Mouse (Mus musculus): ENCODE results near the gene Uimc1. TPM values are rescaled to one million over a fixed set of nuclear protein-coding genes. Genes with fewer than 3 reads are reported as not detected.
"Not testable (repeated sequence)": the region's sequence is repeated elsewhere in the genome, so short reads cannot be mapped to it uniquely, and the experiment has no call there.

Uimc1 gene
- polyA plus RNA-seq, 1 experiment from 2014 or later = 25.3 TPM

DNA sequence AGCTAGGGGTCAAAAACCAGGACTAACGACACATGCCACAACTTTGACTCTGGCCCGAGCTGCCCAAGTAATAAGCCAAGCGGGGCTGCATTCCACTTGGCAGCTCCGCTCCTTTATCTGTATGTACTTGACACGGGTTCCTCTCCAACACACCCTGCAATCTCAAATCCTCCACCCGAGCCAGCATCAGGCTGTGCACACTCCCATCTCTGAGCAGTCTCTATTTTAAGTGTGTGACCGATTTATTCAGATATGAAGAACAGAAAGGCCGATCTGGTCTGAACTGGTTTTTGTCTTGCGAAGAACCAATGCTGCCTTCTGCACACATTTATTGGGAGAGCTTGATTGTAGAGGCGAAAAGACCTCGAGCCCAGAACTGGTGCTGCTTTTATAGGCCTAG, 1.5 kb upstream of the Uimc1 start:
- H3K4me2 ChIP-seq (replicated peaks) = no peak overlapping the region
- WGBS = 94% methylated on average over 11 of the region's 11 CpGs
- no peak overlapping the region for H3K9ac ChIP-seq
- no peaks in the 10 kb centered on the region for H3K36me3 ChIP-seq
- no peaks in the 10 kb centered on the region for H3K27me3 ChIP-seq
- no peak for ATAC-seq (ENCODE audit: low FRiP score)
- H3K27ac ChIP-seq = no peak overlapping the region
- H3K4me1 ChIP-seq = peaks cover 14% of the 10 kb centered on the region
- H3K9me3 ChIP-seq (replicated peaks) = no peaks in the 10 kb centered on the region
- H3K4me3 ChIP-seq = no peak overlapping the region

DNA sequence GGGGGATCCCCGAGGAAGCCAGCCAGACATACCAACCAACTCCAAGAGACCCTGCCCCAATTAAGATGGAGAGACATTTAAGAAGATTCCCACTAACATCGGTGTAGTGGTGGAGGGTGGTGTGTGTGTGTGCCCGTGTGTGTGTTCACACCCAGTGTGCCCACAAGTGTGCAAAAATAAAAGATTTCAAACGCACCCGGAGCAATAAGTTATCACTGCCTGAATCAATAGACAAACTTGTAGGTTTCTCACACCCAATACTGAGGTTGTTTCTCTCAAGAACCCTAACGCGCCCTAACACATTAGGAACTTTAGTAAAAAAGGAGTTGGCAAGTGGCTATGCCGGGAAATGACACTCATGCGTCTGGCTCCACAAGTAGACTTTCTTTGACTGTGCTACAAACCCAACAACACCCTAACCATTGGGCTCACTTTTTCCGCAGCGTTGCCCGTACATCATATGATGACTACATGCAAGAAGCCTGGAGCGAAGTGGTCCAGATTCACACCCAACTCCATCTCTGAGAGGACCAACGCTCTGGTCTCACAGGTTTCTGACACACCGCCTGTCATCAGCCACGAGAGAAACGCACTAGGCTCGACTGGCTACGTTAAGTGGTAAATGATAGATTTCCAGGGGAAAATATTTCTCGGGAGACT, 904 bp downstream of the Uimc1 start:
- Histone ChIP-seq H3K4me3 (peak overlapping the region; percentile 80), H3K27me3 (no peaks in the 10 kb centered on the region), H3K4me1 (peaks cover 6% of the 10 kb centered on the region), H3K36me3 (no peaks in the 10 kb centered on the region), H3K9me3 (replicated peaks) (no peaks in the 10 kb centered on the region), H3K27ac (peak overlapping the region; percentile 93; the same call in 1 of the 2 replicates), H3K9ac (peak overlapping the region; percentile 91), H3K4me2 (replicated peaks) (peak overlapping the region; percentile 57)
- ATAC-seq (ENCODE audit: low FRiP score) = no peak
- WGBS = 39% methylated on average over 20 of the region's 20 CpGs

DNA sequence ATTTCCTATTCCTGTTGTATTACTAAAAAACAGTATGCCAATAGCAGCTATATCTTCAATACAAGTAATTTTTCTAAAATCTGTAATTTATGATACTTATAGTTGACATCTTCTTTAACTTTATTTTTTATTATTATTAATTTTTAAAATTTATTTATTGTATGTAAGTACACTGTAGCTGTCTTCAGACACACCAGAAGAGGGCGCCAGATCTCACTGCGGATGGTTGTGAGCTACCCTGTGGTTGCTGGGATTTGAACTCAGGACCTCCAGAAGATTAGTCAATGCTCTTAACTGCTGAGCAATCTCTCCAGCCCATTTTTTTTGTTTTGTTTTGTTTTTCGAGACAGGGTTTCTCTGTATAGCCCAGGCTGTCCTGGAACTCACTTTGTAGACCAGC, 2.3 kb downstream of the Uimc1 start:
- H3K36me3 ChIP-seq; ATAC-seq (ENCODE audit: low FRiP score); H3K4me1 ChIP-seq; H3K4me2 ChIP-seq (replicated peaks); H3K9me3 ChIP-seq (replicated peaks); H3K9ac ChIP-seq; H3K27ac ChIP-seq; H3K27me3 ChIP-seq; H3K4me3 ChIP-seq: not testable (repeated sequence)
- WGBS = 89% methylated on average over 3 of the region's 3 CpGs

DNA sequence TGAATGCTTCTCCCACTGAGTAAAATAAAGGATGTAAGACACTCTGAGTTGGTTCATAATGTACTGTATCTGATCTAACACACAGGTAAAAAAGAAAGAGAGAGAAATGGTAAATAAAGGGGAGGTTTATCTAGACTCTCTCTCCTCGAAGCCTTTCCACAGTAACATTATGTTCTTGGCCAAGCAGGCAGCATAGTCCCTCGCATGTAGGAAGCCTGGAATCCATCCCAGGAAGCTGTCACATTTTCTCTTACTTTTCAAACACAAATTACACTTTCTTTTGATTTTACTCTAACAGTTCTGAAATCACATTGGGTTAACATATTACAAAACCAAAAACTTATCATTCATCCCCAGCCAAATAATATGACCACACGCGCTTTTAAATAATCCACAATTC, 7.5 kb downstream of the Uimc1 start:
- ATAC-seq (ENCODE audit: low FRiP score) = no peak
- WGBS = 94% methylated on average over 4 of the region's 4 CpGs

DNA sequence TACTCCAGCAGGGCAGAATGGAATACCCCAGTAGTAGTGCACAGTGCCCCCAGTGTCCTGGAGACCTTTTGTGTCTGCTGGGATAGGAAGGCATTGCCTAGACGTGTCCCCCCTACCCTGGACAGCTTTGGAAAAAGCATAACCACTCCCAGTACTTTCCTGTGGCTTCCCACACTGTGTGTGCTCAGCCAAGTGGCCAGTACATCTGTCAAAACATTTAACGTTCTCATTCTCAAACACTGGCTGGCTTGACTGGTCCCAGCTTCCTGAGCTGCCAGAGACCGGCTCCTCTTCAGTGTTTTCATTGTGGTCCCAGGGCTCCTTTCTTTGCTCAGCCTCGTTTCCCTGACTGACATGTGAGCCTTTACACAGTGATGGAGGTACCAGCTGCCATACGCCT, 24.5 kb downstream of the Uimc1 start:
- no peaks in the 10 kb centered on the region for H3K9me3 ChIP-seq (replicated peaks)
- 45% methylated on average over 5 of the region's 5 CpGs for WGBS
- H3K9ac ChIP-seq = no peak overlapping the region
- ATAC-seq (ENCODE audit: low FRiP score) = no peak
- no peak overlapping the region for H3K4me2 ChIP-seq (replicated peaks)
- H3K27me3 ChIP-seq = no peaks in the 10 kb centered on the region
- no peak overlapping the region for H3K4me3 ChIP-seq
- H3K4me1 ChIP-seq = no peaks in the 10 kb centered on the region
- peaks cover 8% of the 10 kb centered on the region; the same call in 1 of the 2 replicates for H3K36me3 ChIP-seq
- no peak overlapping the region for H3K27ac ChIP-seq

More for the DNA sequence above, 7.5 kb downstream of the Uimc1 start:
- H3K27ac ChIP-seq = no peak overlapping the region
- no peak overlapping the region for H3K9ac ChIP-seq
- no peaks in the 10 kb centered on the region for H3K27me3 ChIP-seq
- no peak overlapping the region for H3K4me2 ChIP-seq (replicated peaks)
- H3K36me3 ChIP-seq = peaks cover 9% of the 10 kb centered on the region
- H3K9me3 ChIP-seq (replicated peaks) = no peaks in the 10 kb centered on the region
- H3K4me1 ChIP-seq = no peaks in the 10 kb centered on the region
- H3K4me3 ChIP-seq = no peak overlapping the region

- no peak overlapping the region for H3K27ac ChIP-seq
- under 1% methylated on average over 3 of the region's 3 CpGs for WGBS
- no peaks in the 10 kb centered on the region for H3K9me3 ChIP-seq (replicated peaks)
- no peak overlapping the region for H3K4me2 ChIP-seq (replicated peaks)
- H3K9ac ChIP-seq = no peak overlapping the region
- no peaks in the 10 kb centered on the region for H3K27me3 ChIP-seq
- ATAC-seq (ENCODE audit: low FRiP score) = no peak
- peaks cover 8% of the 10 kb centered on the region; the same call in 1 of the 2 replicates for H3K36me3 ChIP-seq
- no peaks in the 10 kb centered on the region for H3K4me1 ChIP-seq
- no peak overlapping the region for H3K4me3 ChIP-seq
Measured at GRCm38 (mm10) chr13:55071322-55071721, 28.8 kb downstream of the Uimc1 start.

- no peak for ATAC-seq (ENCODE audit: low FRiP score)
- Histone ChIP-seq H3K27me3 (no peaks in the 10 kb centered on the region), H3K9me3 (replicated peaks) (no peaks in the 10 kb centered on the region), H3K36me3 (no peaks in the 10 kb centered on the region), H3K4me2 (replicated peaks) (no peak overlapping the region), H3K4me1 (no peaks in the 10 kb centered on the region), H3K4me3 (no peak overlapping the region), H3K9ac (no peak overlapping the region), H3K27ac (no peak overlapping the region)
- 69% methylated on average over 7 of the region's 7 CpGs for WGBS
Measured at GRCm38 (mm10) chr13:55069719-55070118, 30.4 kb downstream of the Uimc1 start.

GRCm38 (mm10) chr13:55063276-55063675, 36.8 kb downstream of the Uimc1 start:
- Histone ChIP-seq H3K4me2 (replicated peaks) (no peak overlapping the region), H3K27ac (no peak overlapping the region), H3K27me3 (no peaks in the 10 kb centered on the region), H3K36me3 (no peaks in the 10 kb centered on the region), H3K9me3 (replicated peaks) (no peaks in the 10 kb centered on the region), H3K9ac (no peak overlapping the region), H3K4me3 (no peak overlapping the region), H3K4me1 (no peaks in the 10 kb centered on the region)
- no peak for ATAC-seq (ENCODE audit: low FRiP score)
- 91% methylated on average over 2 of the region's 2 CpGs for WGBS

DNA sequence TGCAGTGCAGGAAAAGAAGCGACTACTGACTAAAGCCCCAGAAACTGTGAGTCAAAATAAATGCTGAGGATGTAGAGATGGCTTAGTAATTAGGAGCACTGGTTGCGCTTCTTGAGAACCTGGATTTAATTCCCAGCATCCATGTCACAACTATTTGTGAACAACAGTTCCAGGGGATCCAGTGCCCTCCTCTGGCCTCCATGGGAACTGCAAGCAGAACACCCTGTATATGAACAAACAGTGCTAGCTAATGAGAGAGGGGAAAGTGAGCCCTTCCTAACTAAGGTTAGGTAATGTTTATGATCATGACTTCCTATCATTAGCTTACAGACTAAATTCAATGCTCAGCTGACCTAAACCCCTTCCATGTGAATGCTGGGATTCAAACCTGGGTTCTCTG, 42.1 kb downstream of the Uimc1 start:
- WGBS = 88% methylated on average over 2 of the region's 2 CpGs
- Histone ChIP-seq H3K36me3 (peaks cover 5% of the 10 kb centered on the region), H3K9ac (no peak overlapping the region), H3K4me3 (no peak overlapping the region), H3K27ac (no peak overlapping the region), H3K4me1 (no peaks in the 10 kb centered on the region), H3K27me3 (no peaks in the 10 kb centered on the region), H3K9me3 (replicated peaks) (no peaks in the 10 kb centered on the region), H3K4me2 (replicated peaks) (no peak overlapping the region)
- no peak for ATAC-seq (ENCODE audit: low FRiP score)

DNA sequence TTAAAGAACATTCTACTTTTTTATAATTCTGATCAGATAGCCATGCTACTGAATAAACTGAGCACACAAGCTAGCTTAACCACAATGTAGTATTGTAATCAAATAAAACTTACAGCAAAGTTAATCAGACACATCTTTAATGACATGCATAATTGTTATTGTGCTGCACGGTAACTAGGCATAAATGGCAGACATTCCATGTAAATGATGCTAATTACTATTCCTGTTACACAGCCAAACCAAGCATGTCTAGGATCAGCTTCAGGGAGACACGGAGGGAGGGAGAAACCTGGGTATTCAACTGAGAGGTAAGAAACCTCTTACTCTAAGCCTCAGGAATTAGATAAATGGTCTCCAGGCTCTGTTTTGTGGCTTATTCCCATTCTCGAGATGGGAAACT, 52.4 kb downstream of the Uimc1 start:
- H3K4me1 ChIP-seq = 0 out of 2 replicates have a peak, but pooled peaks cover 3% of the 10 kb centered on the region
- peaks cover 7% of the 10 kb centered on the region; the same call in 1 of the 2 replicates for H3K36me3 ChIP-seq
- H3K9me3 ChIP-seq (replicated peaks) = no peaks in the 10 kb centered on the region
- WGBS = 66% methylated on average over 3 of the region's 3 CpGs
- no peak overlapping the region for H3K4me2 ChIP-seq (replicated peaks)
- ATAC-seq (ENCODE audit: low FRiP score) = no peak
- no peak overlapping the region for H3K9ac ChIP-seq
- no peaks in the 10 kb centered on the region for H3K27me3 ChIP-seq
- H3K4me3 ChIP-seq = no peak overlapping the region
- H3K27ac ChIP-seq = 0 out of 2 replicates have a peak overlapping the region, but pooled peaks have one; percentile 45

DNA sequence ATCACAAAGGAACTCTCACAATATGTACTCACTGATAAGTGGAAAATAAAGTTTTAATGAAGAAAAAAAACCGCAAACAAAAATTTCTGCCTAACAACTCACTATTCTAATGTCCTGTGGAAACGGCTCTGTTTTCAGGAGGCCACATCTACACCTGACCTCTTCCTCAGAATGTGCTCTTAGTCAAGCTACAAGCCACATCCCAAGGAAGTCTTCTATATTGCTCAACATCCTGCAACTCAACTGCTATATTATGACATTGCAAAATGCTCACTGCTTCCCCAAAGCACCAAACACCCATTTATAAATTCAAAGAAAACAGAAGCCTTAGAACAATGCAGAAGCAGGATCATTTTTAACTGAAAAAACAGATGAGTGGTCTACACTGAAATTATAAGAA, 60.1 kb downstream of the Uimc1 start:
- 98% methylated on average over 2 of the region's 2 CpGs for WGBS

DNA sequence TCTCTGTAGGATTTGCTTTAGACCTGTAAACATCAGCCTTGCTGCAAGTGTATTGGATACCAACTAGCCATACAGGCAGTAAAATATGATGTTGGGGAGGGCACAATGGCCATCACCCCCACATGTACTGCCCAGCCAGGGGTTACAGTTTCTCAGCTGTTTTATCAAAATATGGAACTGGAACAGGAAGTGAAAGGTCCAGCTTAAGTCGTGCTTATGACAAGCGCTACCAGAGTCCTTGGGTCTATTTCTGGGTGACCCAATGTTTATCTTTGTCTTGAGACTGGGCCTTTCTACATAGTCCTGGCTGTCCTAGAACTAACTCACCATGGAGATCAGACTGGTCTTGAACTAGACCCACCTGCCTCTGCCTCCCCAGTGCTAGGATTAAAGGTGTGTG, 75.9 kb downstream of the Uimc1 start:
- no peak for ATAC-seq (ENCODE audit: low FRiP score)
- no peak overlapping the region for H3K27ac ChIP-seq
- H3K4me2 ChIP-seq (replicated peaks) = no peak overlapping the region
- 0 out of 2 replicates have a peak, but pooled peaks cover 3% of the 10 kb centered on the region for H3K4me1 ChIP-seq
- H3K9me3 ChIP-seq (replicated peaks) = no peaks in the 10 kb centered on the region
- H3K27me3 ChIP-seq = no peaks in the 10 kb centered on the region
- no peak overlapping the region for H3K9ac ChIP-seq
- WGBS = 98% methylated on average over 2 of the region's 2 CpGs
- peaks cover 18% of the 10 kb centered on the region; the same call in 1 of the 2 replicates for H3K36me3 ChIP-seq
- H3K4me3 ChIP-seq = no peak overlapping the region

More for the DNA sequence above, 60.1 kb downstream of the Uimc1 start:
- Histone ChIP-seq H3K27me3 (no peaks in the 10 kb centered on the region), H3K9ac (no peak overlapping the region), H3K9me3 (replicated peaks) (no peaks in the 10 kb centered on the region), H3K4me2 (replicated peaks) (no peak overlapping the region), H3K4me1 (no peaks in the 10 kb centered on the region), H3K36me3 (peaks cover 7% of the 10 kb centered on the region), H3K27ac (no peak overlapping the region), H3K4me3 (no peak overlapping the region)
- ATAC-seq (ENCODE audit: low FRiP score) = no peak

- Histone ChIP-seq H3K9ac (no peak overlapping the region), H3K27ac (no peak overlapping the region), H3K4me1 (0 out of 2 replicates have a peak, but pooled peaks cover 3% of the 10 kb centered on the region), H3K4me3 (no peak overlapping the region), H3K4me2 (replicated peaks) (no peak overlapping the region), H3K27me3 (no peaks in the 10 kb centered on the region), H3K36me3 (peaks cover 10% of the 10 kb centered on the region; the same call in 1 of the 2 replicates), H3K9me3 (replicated peaks) (no peaks in the 10 kb centered on the region)
- 77% methylated on average over 9 of the region's 9 CpGs for WGBS
- no peak for ATAC-seq (ENCODE audit: low FRiP score)
Measured at GRCm38 (mm10) chr13:55022715-55023114, 77.4 kb downstream of the Uimc1 start.
